12 mouse cellular contexts compared by ENCODE assay signal in the genomic region with DNA sequence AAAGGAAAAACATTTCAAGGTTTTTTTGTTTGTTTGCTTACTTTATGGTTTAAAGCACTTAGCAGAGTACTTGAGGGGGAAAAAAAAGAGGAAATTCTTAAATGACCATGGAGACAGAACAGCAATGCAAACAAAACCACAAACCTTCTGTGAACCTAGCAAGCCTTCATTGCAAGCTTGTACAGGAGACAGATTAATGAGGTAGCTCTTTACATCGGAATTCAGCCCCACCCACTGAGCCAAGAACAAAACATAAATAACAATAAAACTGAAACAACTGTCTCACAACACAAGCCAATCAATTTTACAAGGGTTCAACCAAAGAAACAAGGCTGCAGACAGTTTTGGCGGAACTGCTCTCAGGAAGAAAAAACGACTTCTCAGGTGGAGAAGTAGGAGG.
"Had no signal": no experiment of that assay in that cellular context is flagged by ENCODE, and none has a peak within 500 bp of the region (broad histone marks: within the 10 kb centered on the region; RNA-seq: fewer than 3 reads in every experiment).

No protein-coding gene starts in this region.

- H3K4me3 ChIP-seq: left cerebral cortex, adult 2 months; liver, embryonic 13.5 days; midbrain, embryonic 10.5 days had no signal

- H3K4me1 ChIP-seq: liver, embryonic 13.5 days had no signal

- H3K9me3 ChIP-seq: liver, embryonic 13.5 days; midbrain, embryonic 10.5 days had no signal

- H3K27ac ChIP-seq: left cerebral cortex, adult 2 months; liver, embryonic 13.5 days; macrophage; midbrain, embryonic 10.5 days had no signal

- H3K4me2 ChIP-seq: liver, embryonic 13.5 days had no signal

- H3K27me3 ChIP-seq: liver, embryonic 13.5 days had no signal

- H3K36me3 ChIP-seq: liver, embryonic 13.5 days; midbrain, embryonic 10.5 days had no signal

- H3K9ac ChIP-seq: liver, embryonic 13.5 days had no signal

- DNase-seq: kidney, adult 2 months; kidney, postnatal 10 days; layer of hippocampus, postnatal 36 days; liver, embryonic 13.5 days; lung, adult 2 months; lung, postnatal 14 days; midbrain, embryonic 14.5 days; thymus, adult 18-20 months; thymus, postnatal 36 days had no signal
